Comparison of ENCODE assay signal across 11 mouse cellular contexts in genomic region chr15:49395966-49396365, GRCm38 (mm10).
DNase-seq lines count a peak whose midpoint lies in the region; ATAC-seq and TF ChIP-seq lines count a peak whose summit lies in the region.
"Had no signal": no experiment of that assay in that cellular context is flagged by ENCODE, and none has a peak within 500 bp of the region (broad histone marks: within the 10 kb centered on the region; RNA-seq: fewer than 3 reads in every experiment).

No protein-coding gene starts in this region.

- no peaks in the 10 kb centered on the region for H3K36me3 ChIP-seq in heart, adult 2 months (ENCODE audit: control insufficient read depth, insufficient read depth, low read length)
- no peaks in the 10 kb centered on the region for H3K36me3 ChIP-seq in midbrain, embryonic 14.5 days (ENCODE audit: control insufficient read depth, insufficient read depth, low read length)
- H3K36me3 ChIP-seq in midbrain, embryonic 16.5 days (ENCODE audit: control insufficient read depth, insufficient read depth, low read length) = no peaks in the 10 kb centered on the region
- H3K36me3 ChIP-seq in heart, embryonic 11.5 days (ENCODE audit: control insufficient read depth, insufficient read depth, low read length) = no peaks in the 10 kb centered on the region
- H3K36me3 ChIP-seq: hindbrain, embryonic 15.5 days had no signal

- H3K9me3 ChIP-seq in midbrain, embryonic 14.5 days (ENCODE audit: control insufficient read depth, low read length) = no peaks in the 10 kb centered on the region
- H3K9me3 ChIP-seq in midbrain, embryonic 16.5 days (replicated peaks; ENCODE audit: control insufficient read depth, low read length, poor library complexity, severe bottlenecking) = no peaks in the 10 kb centered on the region
- H3K9me3 ChIP-seq in heart, embryonic 11.5 days (replicated peaks; ENCODE audit: control insufficient read depth, low read length) = no peaks in the 10 kb centered on the region
- H3K9me3 ChIP-seq: hindbrain, embryonic 15.5 days had no signal

- H3K79me2 ChIP-seq in heart, adult 2 months (replicated peaks; ENCODE audit: control insufficient read depth, insufficient read depth, low read length) = no peaks in the 10 kb centered on the region

- no peaks in the 10 kb centered on the region for H3K27me3 ChIP-seq in heart, adult 2 months (ENCODE audit: control insufficient read depth, insufficient read depth, low read length)
- H3K27me3 ChIP-seq in midbrain, embryonic 14.5 days (ENCODE audit: control insufficient read depth, insufficient read depth, low read length) = no peaks in the 10 kb centered on the region
- H3K27me3 ChIP-seq in midbrain, embryonic 16.5 days (ENCODE audit: control insufficient read depth, insufficient read depth, low read depth, low read length) = no peaks in the 10 kb centered on the region
- no peaks in the 10 kb centered on the region for H3K27me3 ChIP-seq in heart, embryonic 11.5 days (ENCODE audit: control insufficient read depth, insufficient read depth, low read length)
- H3K27me3 ChIP-seq: hindbrain, embryonic 15.5 days had no signal

- H3K4me3 ChIP-seq in heart, adult 2 months = no peak overlapping the region
- no peak overlapping the region for H3K4me3 ChIP-seq in midbrain, embryonic 14.5 days (replicated peaks; ENCODE audit: low read depth, low read length)
- no peak overlapping the region for H3K4me3 ChIP-seq in midbrain, embryonic 16.5 days (ENCODE audit: low read depth, low read length)
- H3K4me3 ChIP-seq in heart, embryonic 11.5 days (ENCODE audit: low read depth, low read length) = no peak overlapping the region
- H3K4me3 ChIP-seq: hindbrain, embryonic 15.5 days had no signal

- TF ChIP-seq POLR2A in heart, adult 2 months (IDR thresholded peaks at IDR 0.05; ENCODE audit: insufficient read depth, low read depth, low read length) = no peak

- no peak for DNase-seq in heart, adult 2 months
- no peak for DNase-seq in heart, postnatal 10 days
- peak; percentile 59 for DNase-seq in midbrain, embryonic 14.5 days
- peak; percentile 33 for DNase-seq in ZHBTc4 (ENCODE audit: low read depth, low spot score)
- DNase-seq in telencephalon, adult 2 months (ENCODE audit: low read depth, low spot score) = peak; percentile 17
- DNase-seq: adrenal gland, postnatal 36 days; cerebellum, adult 8-10 months; lung, postnatal 4 days had no signal

- no peak overlapping the region for H3K27ac ChIP-seq in heart, adult 2 months
- no peak overlapping the region for H3K27ac ChIP-seq in midbrain, embryonic 14.5 days (replicated peaks; ENCODE audit: low read depth, low read length)
- no peak overlapping the region for H3K27ac ChIP-seq in midbrain, embryonic 16.5 days (ENCODE audit: low read length)
- H3K27ac ChIP-seq in heart, embryonic 11.5 days (ENCODE audit: low read depth, low read length) = no peak overlapping the region
- H3K27ac ChIP-seq: hindbrain, embryonic 15.5 days had no signal

- TF ChIP-seq EP300 in heart, adult 2 months (IDR thresholded peaks at IDR 0.05; ENCODE audit: insufficient read depth, low read depth, low read length) = no peak

- no peak overlapping the region for H3K4me2 ChIP-seq in midbrain, embryonic 14.5 days (ENCODE audit: low read length)
- no peak overlapping the region for H3K4me2 ChIP-seq in midbrain, embryonic 16.5 days (ENCODE audit: low read length)
- H3K4me2 ChIP-seq in heart, embryonic 11.5 days = no peak overlapping the region
- H3K4me2 ChIP-seq: hindbrain, embryonic 15.5 days had no signal

- no peak overlapping the region for H3K9ac ChIP-seq in heart, adult 2 months (ENCODE audit: low read depth, low read length)
- H3K9ac ChIP-seq in midbrain, embryonic 14.5 days (replicated peaks; ENCODE audit: low read length) = no peak overlapping the region
- H3K9ac ChIP-seq in midbrain, embryonic 16.5 days (ENCODE audit: low read depth, low read length) = no peak overlapping the region
- H3K9ac ChIP-seq in heart, embryonic 11.5 days (ENCODE audit: low read depth, low read length) = no peak overlapping the region
- H3K9ac ChIP-seq: hindbrain, embryonic 15.5 days had no signal

- 40% methylated on average over 1 of the region's 1 CpGs for WGBS in heart, adult 2 months
- 44% methylated on average over 1 of the region's 1 CpGs for WGBS in midbrain, embryonic 14.5 days
- WGBS in midbrain, embryonic 16.5 days = 56% methylated on average over 1 of the region's 1 CpGs
- WGBS in heart, embryonic 11.5 days (ENCODE audit: insufficient replicate concordance) = 49% methylated on average over 1 of the region's 1 CpGs

- peak; percentile 43 for TF ChIP-seq CTCF in heart, adult 2 months (IDR thresholded peaks at IDR 0.05)

- intact Hi-C loops in heart, adult 2 months (cut with DNase I) = no loop called here
- intact Hi-C loops in heart, postnatal 10 days (cut with DNase I) = loop anchor here (10.0 kb wide), 1 partner anchor 471 kb away; no protein-coding TSS in a partner anchor

- ATAC-seq in midbrain, embryonic 14.5 days (ENCODE audit: low FRiP score, low TSS enrichment) = no peak
- no peak for ATAC-seq in midbrain, embryonic 16.5 days
- no peak for ATAC-seq in heart, embryonic 11.5 days (replicated peaks; ENCODE audit: insufficient number of reproducible peaks, low FRiP score, low TSS enrichment)

- no peaks in the 10 kb centered on the region for H3K4me1 ChIP-seq in heart, adult 2 months (ENCODE audit: control insufficient read depth, insufficient read depth, low read length)
- H3K4me1 ChIP-seq in midbrain, embryonic 14.5 days (ENCODE audit: control insufficient read depth, insufficient read depth, low read length) = no peaks in the 10 kb centered on the region
- H3K4me1 ChIP-seq in midbrain, embryonic 16.5 days (ENCODE audit: control insufficient read depth, insufficient read depth, low read length) = no peaks in the 10 kb centered on the region
- no peaks in the 10 kb centered on the region for H3K4me1 ChIP-seq in heart, embryonic 11.5 days (ENCODE audit: control insufficient read depth, insufficient read depth, low read length)
- H3K4me1 ChIP-seq: hindbrain, embryonic 15.5 days had no signal

Comparison
In these comparisons a context has a peak if more than half of its experiments do, and no peak if none do; other contexts are left out.
1. DNase-seq: peak in midbrain, embryonic 14.5 days (single experiment), ZHBTc4 (single experiment) and telencephalon, adult 2 months (single experiment); none in heart, adult 2 months (0 of 2) and heart, postnatal 10 days (0 of 2).